Mouse (Mus musculus): Measurements from ENCODE around the gene Cmss1.
A peak's percentile ranks its signal among the peaks of the same experiment; 100 is the strongest.

Gene Cmss1

GRCm38 (mm10) chr16:57389566-57390251, 217.0 kb downstream of the Cmss1 start:
- DNase-seq (ENCODE audit: extremely low spot score), result no peak

- no peak for DNase-seq (ENCODE audit: extremely low spot score)
Observed at GRCm38 (mm10) chr16:57384274-57384673, 222.4 kb downstream of the Cmss1 start.

DNA sequence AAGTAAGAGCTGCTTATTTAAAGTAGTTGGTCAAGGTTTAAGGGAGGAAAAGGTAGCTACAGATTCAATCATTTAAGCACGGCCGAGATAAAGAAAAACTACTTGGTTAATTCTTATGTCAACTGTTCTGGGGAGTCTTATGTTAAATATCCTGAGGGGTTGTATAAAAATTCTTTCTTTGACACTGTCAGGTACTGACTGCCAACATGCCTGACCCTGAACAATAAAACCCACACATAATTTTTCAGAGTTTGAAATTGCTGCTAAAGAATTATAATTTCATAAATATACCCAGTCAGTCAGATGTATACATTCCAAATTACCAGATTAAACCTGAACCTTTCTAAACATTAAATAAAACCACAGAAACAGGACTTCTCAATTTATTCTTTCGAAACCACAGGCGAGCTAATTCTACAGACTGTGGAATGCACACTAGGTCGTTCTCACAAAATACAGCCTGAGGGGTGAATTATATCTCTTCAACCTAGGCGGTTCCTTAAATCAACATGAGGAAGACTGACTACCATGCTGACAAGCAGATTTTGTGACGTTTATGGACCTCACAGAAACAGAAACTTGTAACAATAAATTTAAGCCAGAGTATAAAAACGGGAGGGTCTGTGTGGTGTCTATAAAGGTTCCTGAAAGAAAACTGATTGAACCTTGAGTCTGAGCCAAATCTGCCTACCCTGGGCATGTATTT, 223.2 kb downstream of the Cmss1 start:
- DNase-seq (ENCODE audit: extremely low spot score), result no peak

GRCm38 (mm10) chr16:57378631-57379330, 227.9 kb downstream of the Cmss1 start:
- DNase-seq (ENCODE audit: extremely low spot score), result no peak

- DNase-seq (ENCODE audit: extremely low spot score), result no peak
Observed at GRCm38 (mm10) chr16:57375248-57375837, 231.3 kb downstream of the Cmss1 start.

DNA sequence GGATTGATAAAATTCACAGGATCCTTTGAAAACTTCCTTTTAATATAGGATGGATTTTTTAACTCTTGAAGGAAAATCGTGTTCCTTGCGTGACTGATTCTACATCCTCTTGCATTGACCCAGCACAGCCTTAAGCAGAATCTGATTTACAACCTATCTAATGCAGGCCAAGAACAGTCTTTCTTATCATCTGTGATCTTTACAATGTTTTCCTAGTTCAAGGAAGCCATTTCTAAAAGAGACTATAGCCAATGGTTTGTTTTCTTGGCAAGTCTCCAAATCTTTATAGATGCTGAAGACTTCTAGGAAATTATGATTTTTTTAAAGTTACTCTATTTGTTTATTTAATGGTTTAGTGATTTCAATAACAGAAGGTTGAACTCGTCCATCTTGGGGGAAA, 234.5 kb downstream of the Cmss1 start:
- no peak for DNase-seq (ENCODE audit: extremely low spot score)

GRCm38 (mm10) chr16:57369846-57370496, 236.7 kb downstream of the Cmss1 start:
- no peak for DNase-seq (ENCODE audit: extremely low spot score)

- peak; percentile 33 for DNase-seq (ENCODE audit: extremely low spot score)
Observed at GRCm38 (mm10) chr16:57366941-57367694, 239.5 kb downstream of the Cmss1 start.

GRCm38 (mm10) chr16:57366141-57366540, 240.5 kb downstream of the Cmss1 start:
- DNase-seq (ENCODE audit: extremely low spot score), result peak; percentile 42

GRCm38 (mm10) chr16:57364498-57364897, 242.2 kb downstream of the Cmss1 start:
- no peak for DNase-seq (ENCODE audit: extremely low spot score)

GRCm38 (mm10) chr16:57362679-57363401, 243.8 kb downstream of the Cmss1 start:
- DNase-seq (ENCODE audit: extremely low spot score), result peak; percentile 41

GRCm38 (mm10) chr16:57360785-57361184, 245.9 kb downstream of the Cmss1 start:
- DNase-seq (ENCODE audit: extremely low spot score), result no peak

DNA sequence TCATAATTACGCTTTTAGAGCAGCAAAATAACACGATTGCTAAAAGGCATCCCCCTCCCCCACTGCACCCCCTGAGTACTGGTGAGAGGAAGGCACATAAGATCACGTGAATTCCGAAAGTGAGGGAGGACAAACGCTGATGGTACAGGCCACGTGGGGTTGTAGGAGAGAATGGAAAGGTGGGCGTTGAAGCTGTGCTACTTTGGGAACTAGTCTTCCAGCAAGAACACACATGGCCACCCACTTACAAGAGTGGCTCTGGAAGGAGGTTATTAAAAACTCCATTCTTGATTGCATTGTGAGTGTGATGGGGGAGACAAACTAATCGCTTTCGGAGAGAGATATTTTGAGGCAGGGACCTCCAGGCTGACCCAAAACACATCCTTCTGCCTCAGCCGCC, 247.4 kb downstream of the Cmss1 start:
- no peak for DNase-seq (ENCODE audit: extremely low spot score)

DNA sequence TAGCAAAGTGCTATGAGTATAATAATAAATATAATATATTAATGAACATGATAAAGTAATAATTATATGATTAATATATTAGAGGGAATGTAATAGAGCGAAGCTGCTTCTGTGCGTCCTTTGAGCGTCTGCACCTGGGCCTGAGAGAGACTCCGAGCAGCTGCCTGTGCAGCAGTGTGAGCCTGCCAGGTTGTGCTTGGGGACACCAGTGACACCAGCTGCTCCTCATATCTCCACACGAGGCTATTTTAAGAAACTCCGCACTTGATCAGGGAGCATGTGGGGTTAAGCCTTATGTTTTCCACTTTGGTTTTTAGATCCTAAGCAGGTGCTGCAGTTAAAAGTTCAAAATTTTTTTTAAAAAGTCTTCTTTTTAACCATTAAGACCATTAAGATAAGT, 249.7 kb downstream of the Cmss1 start:
- no peak for DNase-seq (ENCODE audit: extremely low spot score)

- DNase-seq (ENCODE audit: extremely low spot score), result no peak
Observed at GRCm38 (mm10) chr16:57356454-57356853, 250.2 kb downstream of the Cmss1 start.

DNA sequence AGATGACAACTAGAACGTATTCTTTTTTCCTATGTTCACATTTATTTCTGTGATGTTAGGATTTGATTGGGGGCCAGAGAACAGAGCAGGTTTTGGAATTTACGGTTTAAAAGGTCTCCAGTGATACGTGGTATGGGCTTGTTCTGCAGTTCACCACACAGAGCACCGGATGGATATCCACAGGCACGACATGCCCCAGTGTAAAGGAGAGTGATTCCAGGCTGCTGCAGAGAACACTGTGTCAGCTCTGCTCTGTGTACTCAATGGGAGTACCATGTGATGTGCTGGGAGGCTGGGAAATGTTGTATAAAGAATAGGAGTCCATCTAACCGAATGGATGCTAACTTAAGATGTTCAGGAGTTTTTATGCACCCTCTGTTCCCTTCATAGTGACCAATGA, 252.7 kb downstream of the Cmss1 start:
- DNase-seq (ENCODE audit: extremely low spot score), result no peak

- no peak for DNase-seq (ENCODE audit: extremely low spot score)
Observed at GRCm38 (mm10) chr16:57353166-57353721, 253.4 kb downstream of the Cmss1 start.

DNA sequence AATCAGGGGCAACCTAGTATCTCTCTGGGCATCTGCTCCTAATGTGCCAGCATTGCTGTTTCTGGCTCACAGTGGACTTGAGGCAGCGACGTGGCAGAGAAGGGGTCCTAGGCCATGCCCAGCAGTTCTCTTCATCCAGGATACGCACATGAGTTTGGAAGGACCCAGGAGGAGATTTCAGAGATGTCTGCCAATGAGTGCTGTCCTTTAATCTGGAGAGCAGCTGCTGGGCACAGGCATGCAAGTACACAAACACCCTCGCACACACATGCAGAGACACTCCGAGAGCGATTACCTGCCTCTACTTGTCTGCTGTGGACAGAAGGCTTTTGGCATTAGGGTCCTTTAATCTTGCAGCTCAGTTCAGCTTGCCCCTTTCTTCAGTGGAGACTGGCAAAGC, 253.9 kb downstream of the Cmss1 start, which contains the start of gene Filip1l:
Filip1l (plus strand) TSS at position 343 of the 400 bp plus-strand sequence.
- DNase-seq (ENCODE audit: extremely low spot score), result no peak

- DNase-seq (ENCODE audit: extremely low spot score), result no peak
Observed at GRCm38 (mm10) chr16:57349689-57350088, 257.0 kb downstream of the Cmss1 start.

DNA sequence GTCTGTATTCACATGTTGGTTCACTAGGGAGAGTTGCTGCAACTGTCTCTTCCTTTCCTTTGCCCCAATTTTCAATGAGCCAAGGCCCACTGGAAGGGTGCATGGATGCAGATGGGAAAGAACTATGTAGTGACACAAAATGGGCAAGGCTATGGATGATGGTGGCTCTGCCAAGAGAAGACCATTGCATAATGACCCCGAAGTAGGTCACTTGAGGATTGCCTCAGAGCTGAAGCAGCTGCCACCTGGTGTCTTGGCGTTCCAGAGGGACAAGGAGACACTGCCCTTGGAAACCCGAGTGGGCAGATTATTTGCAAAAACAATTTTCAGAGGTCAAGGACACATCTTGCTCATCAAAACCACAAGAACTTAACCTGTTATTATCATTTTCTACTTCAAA, 257.6 kb downstream of the Cmss1 start:
- DNase-seq (ENCODE audit: extremely low spot score), result no peak

Measured in embryo, embryonic 9.5 days (tissue).